Mouse (Mus musculus): ENCODE measurements around the gene Gpat2. TPM values are rescaled to one million over a fixed set of nuclear protein-coding genes. Genes with fewer than 3 reads are reported as not detected.
A peak's percentile ranks its signal among the peaks of the same experiment; 100 is the strongest.

The Gpat2 gene
- polyA plus RNA-seq, 1 experiment, result 0.15 TPM

DNA sequence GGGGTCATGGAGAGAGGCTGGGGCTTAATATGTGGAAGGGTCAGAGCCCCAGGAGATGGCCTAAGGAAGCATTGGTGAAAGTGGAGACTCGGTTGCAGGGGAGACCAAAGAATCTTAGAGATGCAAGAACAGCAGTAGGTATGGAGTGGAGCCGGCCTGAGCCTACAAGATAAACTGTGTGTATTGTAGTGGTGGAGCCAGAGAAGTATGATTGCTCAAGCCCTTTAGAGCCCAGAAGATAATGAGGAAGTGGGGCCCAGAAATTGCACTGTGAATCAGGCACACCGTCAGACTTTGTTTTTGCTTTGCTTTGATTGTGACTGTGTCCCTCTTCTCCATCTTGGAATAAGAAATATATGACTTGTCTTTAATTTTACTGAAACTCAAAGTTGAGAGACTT, 33.7 kb upstream of the Gpat2 start:
- H3K4me1 ChIP-seq (ENCODE audit: control insufficient read depth, insufficient read depth, low read length), result no peaks in the 10 kb centered on the region
- H3K4me3 ChIP-seq (replicated peaks; ENCODE audit: extremely low read depth, low read depth, low read length), result no peak overlapping the region
- WGBS, result 55% methylated on average over 3 of the region's 3 CpGs
- TF ChIP-seq CTCF (IDR thresholded peaks at IDR 0.05; ENCODE audit: insufficient read depth, low read length) (no peak), POLR2A (IDR thresholded peaks at IDR 0.05; ENCODE audit: borderline replicate concordance, extremely low read depth, low read depth, low read length) (no peak)
- no peak for DNase-seq

DNA sequence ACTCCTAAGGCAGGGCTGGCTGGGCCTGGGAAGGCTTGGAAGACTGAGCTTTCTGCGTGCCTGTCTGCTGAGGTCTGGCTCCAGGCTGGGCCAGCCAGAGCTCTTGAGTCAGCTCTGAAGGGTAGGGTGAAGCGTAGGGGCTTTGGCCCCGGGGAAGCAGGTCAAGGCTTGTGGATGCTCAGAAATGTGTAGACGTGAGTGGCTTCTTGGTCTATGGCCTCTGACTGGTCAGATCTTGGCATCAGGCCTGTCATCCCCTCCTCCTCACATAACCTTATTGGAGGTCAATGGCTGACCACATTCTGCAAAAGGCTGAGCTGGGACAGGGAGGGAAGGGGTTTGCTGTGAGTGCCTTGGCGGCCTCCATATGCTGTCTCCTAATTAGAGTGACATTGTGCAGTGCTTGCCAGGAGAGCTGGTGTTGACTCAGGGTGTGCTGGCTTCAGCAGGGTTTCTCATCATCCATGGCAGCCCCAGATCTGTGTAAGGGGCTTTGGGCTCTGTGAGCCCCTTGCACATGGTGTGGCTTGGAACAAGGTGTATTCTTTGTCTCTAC, 30.3 kb upstream of the Gpat2 start:
- Histone ChIP-seq H3K4me1 (ENCODE audit: control insufficient read depth, insufficient read depth, low read length) (no peaks in the 10 kb centered on the region), H3K4me3 (replicated peaks; ENCODE audit: extremely low read depth, low read depth, low read length) (no peak overlapping the region)
- no peak for TF ChIP-seq CTCF (IDR thresholded peaks at IDR 0.05; ENCODE audit: insufficient read depth, low read length)
- no peak for TF ChIP-seq POLR2A (IDR thresholded peaks at IDR 0.05; ENCODE audit: borderline replicate concordance, extremely low read depth, low read depth, low read length)
- WGBS, result 79% methylated on average over 5 of the region's 5 CpGs
- no peak for DNase-seq

DNA sequence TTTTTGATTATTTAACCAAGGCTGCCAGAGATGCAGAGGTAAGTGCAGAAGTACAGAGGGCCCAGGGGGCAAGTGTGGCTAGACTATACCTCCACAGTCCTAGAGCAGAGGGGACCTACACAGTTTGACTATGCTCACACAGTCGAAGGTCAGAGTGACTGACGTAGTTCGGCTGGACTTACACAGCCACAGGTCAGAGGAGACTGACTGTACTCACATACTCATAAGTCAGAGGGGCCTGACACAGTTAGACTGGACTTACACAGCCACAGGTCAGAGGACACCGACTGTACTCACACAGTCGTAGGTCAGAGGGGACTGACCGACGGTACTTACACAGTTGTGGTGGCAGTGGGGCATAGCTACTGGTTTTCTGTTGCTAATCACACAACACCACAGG, 26.3 kb upstream of the Gpat2 start:
- DNase-seq, result no peak
- Histone ChIP-seq H3K4me1 (ENCODE audit: control insufficient read depth, insufficient read depth, low read length) (no peaks in the 10 kb centered on the region), H3K4me3 (replicated peaks; ENCODE audit: extremely low read depth, low read depth, low read length) (no peak overlapping the region)
- WGBS, result 75% methylated on average over 7 of the region's 7 CpGs
- no peak for TF ChIP-seq POLR2A (IDR thresholded peaks at IDR 0.05; ENCODE audit: borderline replicate concordance, extremely low read depth, low read depth, low read length)
- no peak for TF ChIP-seq CTCF (IDR thresholded peaks at IDR 0.05; ENCODE audit: insufficient read depth, low read length)

DNA sequence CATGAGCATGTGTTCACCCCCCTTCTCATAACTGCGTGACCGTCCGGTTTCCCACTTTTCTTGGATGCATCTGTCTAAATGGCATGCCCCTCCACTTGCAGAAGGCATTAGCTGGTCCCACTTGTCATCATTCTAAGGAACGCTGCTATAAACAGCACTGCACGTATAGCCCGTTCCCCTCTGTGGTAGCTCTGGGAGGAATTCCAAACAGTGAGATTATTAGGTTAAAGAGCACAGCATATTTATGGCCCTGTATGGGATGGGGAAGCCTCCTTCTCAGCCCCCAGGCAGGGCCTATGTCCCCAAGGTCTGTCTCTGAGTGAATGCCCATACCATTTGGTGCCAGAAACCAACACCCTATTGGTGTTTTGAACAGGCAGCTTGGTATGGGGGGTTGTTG, 13.9 kb upstream of the Gpat2 start:
- TF ChIP-seq CTCF (IDR thresholded peaks at IDR 0.05; ENCODE audit: insufficient read depth, low read length), result no peak

DNA sequence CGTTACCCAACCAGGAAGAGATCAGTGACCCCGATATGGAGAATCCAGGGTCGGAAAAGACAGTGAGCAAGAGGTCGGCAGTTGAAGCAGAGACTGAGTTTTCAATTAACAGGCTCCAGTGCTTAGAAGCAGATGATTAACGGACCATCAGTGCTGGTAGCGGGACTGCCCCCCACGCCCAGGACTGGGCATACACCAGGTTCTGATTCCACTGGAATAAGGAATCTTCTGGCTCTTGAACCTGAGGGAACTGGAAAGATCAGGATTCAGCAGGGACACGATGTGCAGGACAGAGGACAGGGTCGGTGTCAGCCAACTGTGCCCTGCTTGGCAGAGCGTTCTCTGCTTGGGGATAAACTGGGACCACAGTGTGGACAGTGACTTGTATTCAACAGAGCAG, 9.2 kb upstream of the Gpat2 start:
- WGBS, result 61% methylated on average over 10 of the region's 10 CpGs
- DNase-seq, result no peak
- H3K4me1 ChIP-seq (ENCODE audit: control insufficient read depth, insufficient read depth, low read length), result no peaks in the 10 kb centered on the region
- H3K4me3 ChIP-seq (replicated peaks; ENCODE audit: extremely low read depth, low read depth, low read length), result no peak overlapping the region
- TF ChIP-seq POLR2A (IDR thresholded peaks at IDR 0.05; ENCODE audit: borderline replicate concordance, extremely low read depth, low read depth, low read length) (no peak), CTCF (IDR thresholded peaks at IDR 0.05; ENCODE audit: insufficient read depth, low read length) (no peak)

More for the DNA sequence above, 13.9 kb upstream of the Gpat2 start:
- no peak overlapping the region for H3K4me3 ChIP-seq (replicated peaks; ENCODE audit: extremely low read depth, low read depth, low read length)
- H3K4me1 ChIP-seq (ENCODE audit: control insufficient read depth, insufficient read depth, low read length), result no peaks in the 10 kb centered on the region
- DNase-seq, result no peak
- 75% methylated on average over 6 of the region's 6 CpGs for WGBS

DNA sequence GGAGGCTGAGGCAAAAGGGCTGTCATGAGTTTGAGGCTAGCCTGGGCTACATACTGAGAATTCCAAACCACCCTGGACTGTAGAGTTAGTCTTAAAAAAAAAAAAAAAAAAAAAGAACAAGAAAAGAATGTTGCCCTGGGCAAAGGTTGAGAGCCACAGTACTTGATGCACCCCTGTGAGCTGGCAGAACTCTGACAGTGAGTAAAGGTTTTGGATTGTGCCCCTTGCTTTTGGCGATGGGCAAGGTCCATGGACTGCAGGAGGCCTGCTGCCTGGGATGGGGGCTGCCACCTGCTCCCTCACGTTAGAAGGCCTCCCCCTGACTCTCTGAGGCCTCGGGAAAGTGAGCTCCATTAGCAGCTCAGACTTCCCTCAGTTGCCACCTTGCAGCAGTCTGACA, 8.3 kb upstream of the Gpat2 start:
- no peak for TF ChIP-seq POLR2A (IDR thresholded peaks at IDR 0.05; ENCODE audit: borderline replicate concordance, extremely low read depth, low read depth, low read length)
- no peak overlapping the region for H3K4me3 ChIP-seq (replicated peaks; ENCODE audit: extremely low read depth, low read depth, low read length)
- H3K4me1 ChIP-seq (ENCODE audit: control insufficient read depth, insufficient read depth, low read length), result no peaks in the 10 kb centered on the region
- no peak for DNase-seq
- WGBS, result 57% methylated on average over 3 of the region's 3 CpGs

DNA sequence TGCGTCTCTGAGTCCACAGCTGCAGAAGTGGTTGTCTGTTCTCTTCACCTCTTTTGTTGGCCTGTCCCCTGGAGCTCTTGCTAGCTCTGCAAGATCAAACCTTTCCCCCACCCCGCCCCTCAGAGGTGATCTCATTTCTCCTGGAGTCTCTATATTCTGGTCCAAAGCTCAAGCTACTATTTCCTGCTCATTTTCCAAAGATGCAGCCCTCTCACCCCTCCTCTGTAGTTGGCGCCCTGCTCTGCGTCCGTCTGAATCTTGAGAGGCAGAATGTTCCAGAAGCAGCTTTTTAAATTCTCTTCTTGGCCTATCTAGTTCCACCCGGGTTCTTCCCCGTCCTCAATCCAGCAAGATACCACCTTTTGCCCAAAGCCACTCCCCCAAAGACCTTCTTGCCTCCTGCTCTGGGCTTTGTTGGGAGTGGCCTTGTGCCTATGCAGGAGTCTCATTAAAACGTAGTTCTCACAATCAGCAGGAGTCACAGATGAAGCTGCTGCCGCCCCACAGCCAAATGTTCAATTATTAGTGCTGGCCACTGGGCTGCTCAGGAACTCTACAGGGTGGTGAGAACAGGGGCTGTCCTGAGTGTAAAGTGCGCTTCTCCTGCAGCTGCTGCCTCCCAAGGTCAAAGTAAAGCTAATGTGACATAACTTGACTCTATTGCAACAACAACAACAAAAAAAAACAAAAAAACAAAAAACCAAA, 6.6 kb upstream of the Gpat2 start:
- 55% methylated on average over 10 of the region's 10 CpGs for WGBS
- no peak for DNase-seq
- Histone ChIP-seq H3K4me1 (ENCODE audit: control insufficient read depth, insufficient read depth, low read length) (no peaks in the 10 kb centered on the region), H3K4me3 (replicated peaks; ENCODE audit: extremely low read depth, low read depth, low read length) (no peak overlapping the region)
- TF ChIP-seq CTCF (IDR thresholded peaks at IDR 0.05; ENCODE audit: insufficient read depth, low read length) (no peak), POLR2A (IDR thresholded peaks at IDR 0.05; ENCODE audit: borderline replicate concordance, extremely low read depth, low read depth, low read length) (no peak)

DNA sequence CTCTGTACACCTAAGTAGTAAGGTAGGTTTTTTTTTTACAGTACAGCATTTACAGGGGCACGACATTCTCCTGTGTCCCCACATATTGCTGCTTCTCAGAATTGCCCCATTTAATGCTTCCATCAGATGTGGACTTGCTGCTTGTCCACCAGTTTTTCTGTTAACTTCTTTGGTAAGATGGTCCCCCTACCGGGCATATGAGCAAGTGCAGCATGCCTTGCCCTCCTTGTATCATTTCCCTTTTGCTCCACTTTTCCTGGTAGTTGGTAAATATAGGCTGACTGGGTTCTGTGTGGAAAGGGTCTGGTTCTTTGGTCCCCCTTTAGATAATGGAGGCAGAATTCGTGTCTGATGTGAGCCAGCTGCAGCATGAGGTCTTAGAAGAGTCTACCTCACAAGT, 5.2 kb downstream of the Gpat2 start:
- TF ChIP-seq CTCF (IDR thresholded peaks at IDR 0.05; ENCODE audit: insufficient read depth, low read length), result peak; percentile 43; the same call in 1 of the 2 replicates
- TF ChIP-seq POLR2A (IDR thresholded peaks at IDR 0.05; ENCODE audit: borderline replicate concordance, extremely low read depth, low read depth, low read length), result no peak
- WGBS, result 22% methylated on average over 3 of the region's 3 CpGs
- DNase-seq, result peak; percentile 16
- Histone ChIP-seq H3K4me1 (ENCODE audit: control insufficient read depth, insufficient read depth, low read length) (no peaks in the 10 kb centered on the region), H3K4me3 (replicated peaks; ENCODE audit: extremely low read depth, low read depth, low read length) (no peak overlapping the region)

DNA sequence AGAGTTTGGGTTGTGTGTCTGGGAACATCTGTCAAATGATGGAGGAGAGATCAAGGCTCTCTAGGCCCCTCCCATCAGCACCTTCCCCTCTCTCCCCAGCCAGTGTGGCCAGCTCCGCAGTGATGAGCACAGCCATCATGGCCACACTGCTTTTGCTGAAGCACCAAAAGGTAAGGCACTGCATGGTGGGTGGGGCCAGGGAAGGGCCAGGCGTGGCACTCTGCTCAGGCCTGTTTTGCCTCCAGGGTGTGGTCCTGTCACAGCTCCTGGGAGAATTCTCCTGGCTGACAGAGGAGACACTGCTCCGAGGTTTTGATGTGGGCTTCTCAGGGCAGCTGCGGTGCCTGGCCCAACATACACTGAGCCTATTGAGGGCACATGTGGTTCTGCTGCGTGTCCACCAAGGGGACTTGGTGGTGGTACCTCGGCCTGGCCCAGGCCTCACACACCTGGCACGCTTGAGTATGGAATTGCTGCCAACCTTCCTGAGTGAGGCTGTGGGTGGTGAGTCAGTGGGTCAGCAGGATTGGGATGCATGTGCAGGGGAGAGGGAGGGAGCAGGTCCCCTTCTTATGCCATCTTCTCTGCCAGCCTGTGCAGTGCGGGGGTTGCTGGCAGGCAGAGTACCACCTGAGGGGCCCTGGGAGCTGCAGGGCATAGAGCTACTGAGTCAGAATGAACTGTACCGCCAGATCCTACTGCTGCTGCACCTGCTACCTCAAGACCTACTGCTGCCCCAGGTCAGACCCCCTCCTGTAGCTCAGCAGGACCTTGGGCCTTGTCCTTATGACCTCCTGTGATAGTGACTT, 8.7 kb downstream of the Gpat2 start:
- Histone ChIP-seq H3K4me3 (replicated peaks; ENCODE audit: extremely low read depth, low read depth, low read length) (no peak overlapping the region), H3K4me1 (ENCODE audit: control insufficient read depth, insufficient read depth, low read length) (no peaks in the 10 kb centered on the region)
- no peak for TF ChIP-seq POLR2A (IDR thresholded peaks at IDR 0.05; ENCODE audit: borderline replicate concordance, extremely low read depth, low read depth, low read length)
- no peak for TF ChIP-seq CTCF (IDR thresholded peaks at IDR 0.05; ENCODE audit: insufficient read depth, low read length)
- DNase-seq, result no peak
- 79% methylated on average over 9 of the region's 9 CpGs for WGBS

DNA sequence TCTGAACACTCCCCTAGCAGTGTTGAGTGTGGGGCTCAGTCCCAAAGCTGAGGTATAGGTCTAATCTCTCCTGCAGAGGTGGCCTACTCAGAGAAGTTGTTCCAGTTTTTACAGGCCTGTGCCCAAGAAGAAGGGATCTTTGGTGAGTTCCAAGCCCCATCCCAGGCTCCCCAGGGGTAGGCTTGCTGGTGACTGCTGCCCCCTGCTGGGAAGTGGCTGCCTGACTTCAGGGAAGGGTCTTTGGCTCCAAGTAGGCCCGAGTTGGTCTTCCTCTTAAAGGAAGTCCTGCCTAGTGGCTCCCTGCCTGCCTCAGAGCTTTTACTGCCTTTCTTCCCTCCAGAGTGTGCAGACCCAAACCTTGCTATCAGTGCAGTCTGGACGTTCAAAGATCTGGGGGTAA, 10.1 kb downstream of the Gpat2 start:
- peak; percentile 19 for DNase-seq
- 30% methylated on average over 2 of the region's 2 CpGs for WGBS
- Histone ChIP-seq H3K4me3 (replicated peaks; ENCODE audit: extremely low read depth, low read depth, low read length) (no peak overlapping the region), H3K4me1 (ENCODE audit: control insufficient read depth, insufficient read depth, low read length) (no peaks in the 10 kb centered on the region)
- TF ChIP-seq CTCF (IDR thresholded peaks at IDR 0.05; ENCODE audit: insufficient read depth, low read length) (peak; percentile 44), POLR2A (IDR thresholded peaks at IDR 0.05; ENCODE audit: borderline replicate concordance, extremely low read depth, low read depth, low read length) (no peak)

All from lung, adult 2 months (tissue).